Mouse (Mus musculus) embryonic fibroblast, embryonic 13.5 days (primary cell): Measurements from ENCODE around the gene Tmem150b.

Experiments used
- CTCF ChIP-seq: IDR thresholded peaks from 2 replicates; pipeline ENCODE4 v1.5.1; 2011; ENCODE audit warnings: mild to moderate bottlenecking, control low read depth, low read length, moderate library complexity, borderline replicate concordance; ENCODE audit not compliant: insufficient read depth
- POLR2A ChIP-seq: IDR thresholded peaks from 2 replicates; pipeline ENCODE4 v1.6.1; 2011; ENCODE audit warnings: low read depth, mild to moderate bottlenecking, control low read depth, low read length, moderate library complexity

DNA sequence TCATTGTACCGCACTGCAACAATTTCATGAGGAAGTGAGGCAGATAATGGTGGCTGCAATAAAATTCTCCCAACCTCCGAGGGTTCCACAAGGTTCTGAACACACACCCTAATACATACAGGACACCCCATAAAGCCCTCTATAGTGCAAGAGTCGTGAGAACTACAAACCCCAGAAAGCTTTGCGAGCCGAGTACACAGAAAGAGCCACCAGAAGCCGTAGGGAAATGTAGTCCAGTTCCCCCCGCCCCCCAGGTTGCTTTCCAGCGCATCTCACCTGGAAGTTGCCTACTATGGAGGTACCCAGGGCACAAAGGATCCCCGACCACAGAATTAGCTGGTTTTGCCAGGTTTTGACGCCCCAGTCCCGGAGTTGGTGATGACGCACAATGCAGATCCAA is 1.5 kb downstream of the Tmem150b start:
- TF ChIP-seq POLR2A: no peak
- TF ChIP-seq CTCF: no peak
